Mouse (Mus musculus): ENCODE measurements around the gene Gm49387. TPM values are rescaled to one million over a fixed set of nuclear protein-coding genes. Genes with fewer than 3 reads are reported as not detected.

The Gm49387 gene
- polyA plus RNA-seq (2015; fragmentation: Nextera tagmentation; extraction: Ambion mirVana), result 0.52 and 1.1 TPM in 2 replicates

GRCm38 (mm10) chr14:31640346-31640889, at the start of gene Gm49387:
TSS of gene Gm49387 (minus strand) at chr14:31640878.
- Histone ChIP-seq H3K9me3 (ENCODE audit: control insufficient read depth, low read length) (no peaks in the 10 kb centered on the region), H3K9ac (ENCODE audit: low read length) (peak within 1 kb of the TSS; percentile 83), H3K36me3 (ENCODE audit: control insufficient read depth, insufficient read depth, low read length) (no peaks in the 10 kb centered on the region), H3K4me1 (replicated peaks; ENCODE audit: control insufficient read depth, insufficient read depth) (no peaks in the 10 kb centered on the region; the same call in 1 of the 2 replicates), H3K4me3 (ENCODE audit: low read depth, low read length) (peak within 1 kb of the TSS; percentile 54), H3K27me3 (ENCODE audit: control insufficient read depth, insufficient read depth, low read length) (no peaks in the 10 kb centered on the region), H3K4me2 (replicated peaks; ENCODE audit: low read depth) (peak within 1 kb of the TSS; percentile 91), H3K27ac (replicated peaks) (peak within 1 kb of the TSS; percentile 79)
- DNase-seq (ENCODE audit: low spot score) (no peak), ATAC-seq (ENCODE audit: low FRiP score, low TSS enrichment) (peak; percentile 12; the same call in 1 of the 2 replicates)
- WGBS, result 2% methylated on average over 26 of the region's 26 CpGs
- TF ChIP-seq CTCF (IDR thresholded peaks at IDR 0.05; ENCODE audit: low read depth) (no peak), EP300 (optimal IDR thresholded peaks at IDR 0.05) (no peak)

GRCm38 (mm10) chr14:31686231-31686630, 45.6 kb upstream of the Gm49387 start:
- Histone ChIP-seq H3K9me3 (ENCODE audit: control insufficient read depth, low read length) (no peaks in the 10 kb centered on the region), H3K36me3 (ENCODE audit: control insufficient read depth, insufficient read depth, low read length) (no peaks in the 10 kb centered on the region), H3K4me3 (ENCODE audit: low read depth, low read length) (no peak overlapping the region), H3K27me3 (ENCODE audit: control insufficient read depth, insufficient read depth, low read length) (no peaks in the 10 kb centered on the region), H3K27ac (replicated peaks) (no peak overlapping the region), H3K4me2 (replicated peaks; ENCODE audit: low read depth) (no peak overlapping the region), H3K4me1 (replicated peaks; ENCODE audit: control insufficient read depth, insufficient read depth) (no peaks in the 10 kb centered on the region), H3K9ac (ENCODE audit: low read length) (no peak overlapping the region)
- no peak for ATAC-seq (ENCODE audit: low FRiP score, low TSS enrichment)
- no peak for TF ChIP-seq CTCF (IDR thresholded peaks at IDR 0.05; ENCODE audit: low read depth)
- no peak for TF ChIP-seq EP300 (optimal IDR thresholded peaks at IDR 0.05)
- no peak for DNase-seq (ENCODE audit: low spot score)
- WGBS, result 95% methylated on average over 1 of the region's 1 CpGs

- TF ChIP-seq CTCF (IDR thresholded peaks at IDR 0.05; ENCODE audit: low read depth) (no peak), EP300 (optimal IDR thresholded peaks at IDR 0.05) (no peak)
- Histone ChIP-seq H3K4me2 (replicated peaks; ENCODE audit: low read depth) (no peak overlapping the region), H3K27ac (replicated peaks) (no peak overlapping the region), H3K27me3 (ENCODE audit: control insufficient read depth, insufficient read depth, low read length) (no peaks in the 10 kb centered on the region), H3K9ac (ENCODE audit: low read length) (no peak overlapping the region), H3K9me3 (ENCODE audit: control insufficient read depth, low read length) (no peaks in the 10 kb centered on the region), H3K4me3 (ENCODE audit: low read depth, low read length) (no peak overlapping the region), H3K4me1 (replicated peaks; ENCODE audit: control insufficient read depth, insufficient read depth) (no peaks in the 10 kb centered on the region), H3K36me3 (ENCODE audit: control insufficient read depth, insufficient read depth, low read length) (no peaks in the 10 kb centered on the region)
- WGBS, result 83% methylated on average over 10 of the region's 10 CpGs
- DNase-seq (ENCODE audit: low spot score) (no peak), ATAC-seq (ENCODE audit: low FRiP score, low TSS enrichment) (no peak)
Measured at GRCm38 (mm10) chr14:31685680-31686079, 45.0 kb upstream of the Gm49387 start.

- H3K27me3 ChIP-seq (ENCODE audit: control insufficient read depth, insufficient read depth, low read length), result no peaks in the 10 kb centered on the region
- no peak overlapping the region for H3K4me2 ChIP-seq (replicated peaks; ENCODE audit: low read depth)
- no peak overlapping the region for H3K4me3 ChIP-seq (ENCODE audit: low read depth, low read length)
Measured at GRCm38 (mm10) chr14:31684343-31685040, 43.8 kb upstream of the Gm49387 start.

GRCm38 (mm10) chr14:31683610-31684009, 42.9 kb upstream of the Gm49387 start:
- ATAC-seq (ENCODE audit: low FRiP score, low TSS enrichment) (no peak), DNase-seq (ENCODE audit: low spot score) (no peak)
- H3K27ac ChIP-seq (replicated peaks), result no peak overlapping the region
- H3K27me3 ChIP-seq (ENCODE audit: control insufficient read depth, insufficient read depth, low read length), result no peaks in the 10 kb centered on the region
- H3K4me2 ChIP-seq (replicated peaks; ENCODE audit: low read depth), result no peak overlapping the region
- no peaks in the 10 kb centered on the region for H3K9me3 ChIP-seq (ENCODE audit: control insufficient read depth, low read length)
- 81% methylated on average over 1 of the region's 2 CpGs for WGBS
- no peak overlapping the region for H3K4me3 ChIP-seq (ENCODE audit: low read depth, low read length)
- no peaks in the 10 kb centered on the region for H3K4me1 ChIP-seq (replicated peaks; ENCODE audit: control insufficient read depth, insufficient read depth)
- no peak for TF ChIP-seq EP300 (optimal IDR thresholded peaks at IDR 0.05)
- no peak for TF ChIP-seq CTCF (IDR thresholded peaks at IDR 0.05; ENCODE audit: low read depth)
- H3K9ac ChIP-seq (ENCODE audit: low read length), result no peak overlapping the region
- no peaks in the 10 kb centered on the region for H3K36me3 ChIP-seq (ENCODE audit: control insufficient read depth, insufficient read depth, low read length)

More at GRCm38 (mm10) chr14:31684343-31685040, 43.8 kb upstream of the Gm49387 start:
- Histone ChIP-seq H3K9ac (ENCODE audit: low read length) (no peak overlapping the region), H3K27ac (replicated peaks) (no peak overlapping the region), H3K9me3 (ENCODE audit: control insufficient read depth, low read length) (no peaks in the 10 kb centered on the region), H3K36me3 (ENCODE audit: control insufficient read depth, insufficient read depth, low read length) (no peaks in the 10 kb centered on the region), H3K4me1 (replicated peaks; ENCODE audit: control insufficient read depth, insufficient read depth) (no peaks in the 10 kb centered on the region)
- 63% methylated on average over 7 of the region's 7 CpGs for WGBS
- ATAC-seq (ENCODE audit: low FRiP score, low TSS enrichment) (no peak), DNase-seq (ENCODE audit: low spot score) (no peak)
- TF ChIP-seq EP300 (optimal IDR thresholded peaks at IDR 0.05) (no peak), CTCF (IDR thresholded peaks at IDR 0.05; ENCODE audit: low read depth) (no peak)

Data from stomach, postnatal 0 days (tissue).